Mouse (Mus musculus) G1E (cell line): Measurements from ENCODE around the gene Gm5128.
"Not testable (repeated sequence)": the region's sequence is repeated elsewhere in the genome, so short reads cannot be mapped to it uniquely, and the experiment has no call there.

Experiments
- CTCF ChIP-seq: IDR thresholded peaks from 2 replicates; pipeline ENCODE4 v1.5.1; 2012; ENCODE audit warnings: low read depth, low read length, inconsistent platforms, mixed read lengths
- GATA1 ChIP-seq: IDR thresholded peaks from 2 replicates; pipeline ENCODE4 v1.6.1; 2012; ENCODE audit warnings: borderline replicate concordance, low read length, inconsistent platforms, mixed read lengths
- GATA2 ChIP-seq: IDR thresholded peaks from 2 replicates; pipeline ENCODE4 v1.6.1; 2012; ENCODE audit warnings: low read depth, low read length, inconsistent platforms, borderline replicate concordance
- POLR2AphosphoS5 ChIP-seq: IDR thresholded peaks from 2 replicates; pipeline ENCODE4 v1.6.1; 2012; ENCODE audit warnings: low read depth, low read length, inconsistent platforms; ENCODE audit not compliant: insufficient replicate concordance
- TAL1 ChIP-seq: conservative IDR thresholded peaks from 2 replicates; pipeline ENCODE4 v1.6.1; 2012; ENCODE audit warnings: low read depth, low read length, inconsistent platforms, mixed read lengths

DNA sequence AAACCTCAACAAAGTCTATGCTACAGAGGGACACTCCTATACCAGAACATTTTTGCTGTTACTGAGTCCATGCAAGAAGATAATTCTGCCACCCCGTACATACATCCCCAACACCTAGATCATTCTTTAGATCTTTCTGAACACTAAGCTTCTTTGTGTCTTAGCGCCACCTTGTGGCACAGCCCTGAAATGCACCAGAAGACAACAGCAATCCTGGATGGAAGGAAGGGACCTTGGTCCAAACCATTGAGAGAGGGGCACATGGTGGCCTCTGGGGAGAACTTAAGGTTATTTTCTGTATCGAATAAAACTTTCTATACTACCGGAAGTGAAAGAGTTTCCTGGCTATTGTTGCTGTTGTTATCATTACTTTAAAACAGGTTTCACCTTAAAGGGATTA lies 49.4 kb downstream of the Gm5128 start:
- TF ChIP-seq CTCF, GATA2, GATA1, POLR2AphosphoS5, TAL1: not testable (repeated sequence)
